Mouse (Mus musculus) pancreas, adult 10 weeks (tissue): ENCODE results near the gene Clec4a3. TPM values are rescaled to one million over a fixed set of nuclear protein-coding genes. Genes with fewer than 3 reads are reported as not detected.

Experiments
- polyA plus RNA-seq: library from polyadenylated mRNA; stranded (reverse); fragments of 350-450 nt; fragmentation: Illumina TruSeq; extraction: RNeasy Lipid Tissue Mini Kit (QIAGEN cat#74804); gene quantifications from one replicate; pipeline ENCODE4 v1.2.3, GENCODE M21; 2015; ENCODE audit warnings: low read depth, low replicate concordance; ENCODE audit not compliant: insufficient read depth

The Clec4a3 gene
- polyA plus RNA-seq: 2.5 TPM

GRCm38 (mm10) chr6:122952401-122952800, at the start of gene Clec4a3:
Gene Clec4a3, plus strand, starts transcription at chr6:122952515.

GRCm38 (mm10) chr6:122921451-122921850, 30.9 kb upstream of the Clec4a3 start, which contains the start of gene Clec4a1:
Gene Clec4a1, plus strand, starts transcription at chr6:122921848.

GRCm38 (mm10) chr6:122989876-122990437, 37.6 kb downstream of the Clec4a3 start, which contains the start of gene Clec4a4:
Gene Clec4a4, plus strand, starts transcription at chr6:122990367.

Other genes with a start within 250 kb of the Clec4a3 start
- not detected for gene Nanog, start 245.0 kb upstream of the Clec4a3 start, polyA plus RNA-seq
- 0.66 TPM for gene Slc2a3, start 150.9 kb upstream of the Clec4a3 start, polyA plus RNA-seq
- 5.9 TPM for gene Foxj2, start 132.6 kb upstream of the Clec4a3 start, polyA plus RNA-seq
- 1.1 TPM for gene C3ar1, start 96.4 kb upstream of the Clec4a3 start, polyA plus RNA-seq
- gene Necap1, start 78.0 kb upstream of the Clec4a3 start, polyA plus RNA-seq: 10.5 TPM
- 1.3 TPM for gene Clec4a1, start 30.7 kb upstream of the Clec4a3 start, polyA plus RNA-seq
- not detected for gene Clec4a4, start 37.9 kb downstream of the Clec4a3 start, polyA plus RNA-seq
- gene Clec4b1, start 97.4 kb downstream of the Clec4a3 start, polyA plus RNA-seq: not detected
- gene Clec4a2, start 153.9 kb downstream of the Clec4a3 start, polyA plus RNA-seq: 1.5 TPM
- not detected for gene Clec4b2, start 220.4 kb downstream of the Clec4a3 start, polyA plus RNA-seq